Mouse (Mus musculus) bone marrow, adult 2 months (tissue): Measurements from ENCODE around the gene Xk. TPM values are rescaled to one million over a fixed set of nuclear protein-coding genes. Genes with fewer than 3 reads are reported as not detected.
"Not testable (repeated sequence)": the region's sequence is repeated elsewhere in the genome, so short reads cannot be mapped to it uniquely, and the experiment has no call there.

ENCODE experiments used
- H3K27ac ChIP-seq: fragments of 200-500 bp; 2 replicates; pipeline ENCODE4 v1.5.1; 2012; ENCODE audit warnings: low read depth, mild to moderate bottlenecking, control low read depth, inconsistent platforms, low read length; ENCODE audit not compliant: control insufficient read depth, poor library complexity, insufficient read depth
- H3K4me1 ChIP-seq: fragments of 200-500 bp; 2 replicates; pipeline ENCODE4 v1.6.1; 2011; ENCODE audit warnings: low read length; ENCODE audit not compliant: control insufficient read depth, insufficient read depth
- H3K4me3 ChIP-seq: fragments of 200-500 bp; replicated peaks from 2 replicates; pipeline ENCODE3; 2011; ENCODE audit warnings: mild to moderate bottlenecking, low read depth, low read length, control low read depth; ENCODE audit not compliant: control insufficient read depth
- CTCF ChIP-seq: fragments of 200-500 bp; IDR thresholded peaks from 2 replicates; pipeline ENCODE4 v1.5.1; 2011; ENCODE audit warnings: low read length, control low read depth; ENCODE audit not compliant: control insufficient read depth, insufficient read depth
- POLR2A ChIP-seq: fragments of 200-500 bp; IDR thresholded peaks from 2 replicates; pipeline ENCODE4 v1.6.1; 2011; ENCODE audit warnings: low read depth, mild to moderate bottlenecking, control low read depth, low read length, borderline replicate concordance; ENCODE audit not compliant: control insufficient read depth
- WGBS: fragments of 180-500 bp; shearing (Covaris S2); methylation state at CpG from one replicate; pipeline ENCODE4 v1.1.7; 2018; 5-methylcytosine and 5-hydroxymethylcytosine counted together
- polyA plus RNA-seq: library from polyadenylated mRNA; stranded (reverse); fragments of >200 nt; gene quantifications from 2 replicates; pipeline ENCODE4 v1.2.4, GENCODE M21; 2011; ENCODE audit warnings: low replicate concordance; ENCODE audit not compliant: missing spikeins, insufficient read depth, insufficient read length

Xk gene
- polyA plus RNA-seq, 1 experiment = 6.5 TPM

GRCm38 (mm10) chrX:9298413-9298864 is 25.9 kb downstream of the Xk start:
- Histone ChIP-seq H3K4me1 (no peaks in the 10 kb centered on the region), H3K4me3 (peak overlapping the region; percentile 14), H3K27ac (peak overlapping the region; percentile 84)
- WGBS = 67% methylated on average over 5 of the region's 5 CpGs
- no peak for TF ChIP-seq CTCF
- no peak for TF ChIP-seq POLR2A

GRCm38 (mm10) chrX:9302791-9303190 is 30.2 kb downstream of the Xk start:
- no peak overlapping the region for H3K4me3 ChIP-seq
- no peak overlapping the region for H3K27ac ChIP-seq
- TF ChIP-seq CTCF = no peak
- TF ChIP-seq POLR2A = no peak
- WGBS = 35% methylated on average over 5 of the region's 5 CpGs
- H3K4me1 ChIP-seq = no peaks in the 10 kb centered on the region; the same call in 1 of the 2 replicates

- WGBS = 67% methylated on average over 1 of the region's 1 CpGs
- Histone ChIP-seq H3K4me3 (no peak overlapping the region), H3K27ac (no peak overlapping the region), H3K4me1 (no peaks in the 10 kb centered on the region; the same call in 1 of the 2 replicates)
- no peak for TF ChIP-seq POLR2A
- no peak for TF ChIP-seq CTCF
These were observed 30.9 kb downstream of the Xk start for GRCm38 (mm10) chrX:9303455-9303854.

GRCm38 (mm10) chrX:9316457-9316856 is 43.9 kb downstream of the Xk start:
- H3K4me3 ChIP-seq, H3K27ac ChIP-seq, H3K4me1 ChIP-seq: not testable (repeated sequence)

GRCm38 (mm10) chrX:9327954-9328353 is 55.4 kb downstream of the Xk start:
- not testable (repeated sequence) for H3K4me3 ChIP-seq, H3K4me1 ChIP-seq, H3K27ac ChIP-seq
- WGBS = 94% methylated on average over 17 of the region's 26 CpGs

GRCm38 (mm10) chrX:9332366-9332962 is 59.9 kb downstream of the Xk start:
- not testable (repeated sequence) for H3K4me3 ChIP-seq, H3K4me1 ChIP-seq
- peak overlapping the region; percentile 48 for H3K27ac ChIP-seq
- WGBS = 68% methylated on average over 12 of the region's 12 CpGs

- not testable (repeated sequence) for H3K4me3 ChIP-seq, H3K27ac ChIP-seq, H3K4me1 ChIP-seq
- 21% methylated on average over 2 of the region's 2 CpGs for WGBS
These were observed 60.5 kb downstream of the Xk start for GRCm38 (mm10) chrX:9333035-9333434.

- WGBS = 80% methylated on average over 1 of the region's 1 CpGs
- not testable (repeated sequence) for H3K4me3 ChIP-seq, H3K4me1 ChIP-seq
These were observed 62.4 kb downstream of the Xk start for GRCm38 (mm10) chrX:9334996-9335395.

GRCm38 (mm10) chrX:9350327-9350726 is 77.8 kb downstream of the Xk start, which contains the start of gene H2al1k:
TSS of gene H2al1k (plus strand) at chrX:9350627.
- WGBS = no CpG with 5 or more reads among the region's 2 CpGs
- not testable (repeated sequence) for H3K4me3 ChIP-seq, H3K27ac ChIP-seq, H3K4me1 ChIP-seq

More at GRCm38 (mm10) chrX:9334996-9335395, 62.4 kb downstream of the Xk start:
- not testable (repeated sequence) for H3K27ac ChIP-seq

Other genes starting within 250 kb of the Xk start
- not detected in 2 replicates for gene Fthl17e, start 239.3 kb upstream of the Xk start, polyA plus RNA-seq
- not detected in 2 replicates for gene Fthl17f, start 209.7 kb upstream of the Xk start, polyA plus RNA-seq
- gene 4930402K13Rik, start 168.2 kb upstream of the Xk start, polyA plus RNA-seq = not detected in 2 replicates
- gene Lancl3, start 72.9 kb upstream of the Xk start, polyA plus RNA-seq = 0.87 TPM in 1 of 2 replicates, not detected in the other
- gene Gm14862, start 15.9 kb upstream of the Xk start, polyA plus RNA-seq = 2.9 TPM in 1 of 2 replicates, not detected in the other
- gene H2al1m, start 11.0 kb downstream of the Xk start, polyA plus RNA-seq = 3.2 TPM in 1 of 2 replicates, not detected in the other
- not detected in 2 replicates for gene H2al1k, start 77.9 kb downstream of the Xk start, polyA plus RNA-seq
- gene Cybb, start 215.0 kb downstream of the Xk start, polyA plus RNA-seq = 27.3 and 62.6 TPM in 2 replicates